Mouse (Mus musculus): ENCODE results near the gene Vmp1.

Vmp1 gene

DNA sequence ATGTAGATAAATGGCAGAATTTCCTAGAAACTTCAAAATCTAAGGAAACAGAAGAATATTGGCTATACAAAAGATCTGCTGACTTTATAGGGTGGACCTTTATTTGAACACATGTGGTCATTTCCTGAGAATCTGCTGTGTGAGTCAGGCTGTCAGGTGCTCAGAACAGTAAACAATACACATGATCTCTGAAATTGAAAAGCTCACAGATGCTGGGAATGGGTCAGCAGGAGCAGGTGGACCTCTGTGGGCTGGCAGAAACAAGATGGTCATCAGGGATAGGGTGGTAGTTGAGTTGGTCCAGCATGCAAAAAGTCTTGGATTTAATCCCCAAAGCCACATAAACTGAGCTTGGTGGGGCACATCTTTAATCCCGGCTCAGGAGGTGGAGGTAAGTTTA lies 85.1 kb downstream of the Vmp1 start:
- DNase-seq, result no peak

DNA sequence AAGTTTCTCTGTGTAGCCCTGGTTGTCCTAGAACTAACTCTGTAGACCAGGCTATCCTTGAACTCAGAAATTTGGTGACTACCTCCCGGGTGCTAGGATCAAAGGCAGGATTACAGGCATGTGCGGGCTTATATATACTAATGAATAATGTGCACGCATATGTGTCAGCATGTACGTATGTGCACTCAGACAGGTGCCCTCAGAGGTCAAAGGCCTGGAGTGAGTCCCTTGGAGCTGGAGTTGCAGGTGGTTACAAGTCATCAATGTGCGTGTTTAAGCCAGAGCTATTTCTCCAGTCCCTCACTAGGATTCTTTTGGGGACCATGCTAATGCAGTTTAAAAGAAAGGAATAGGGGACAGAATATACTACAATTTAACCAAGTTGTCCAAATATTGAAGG lies 85.5 kb downstream of the Vmp1 start:
- no peak for DNase-seq

DNA sequence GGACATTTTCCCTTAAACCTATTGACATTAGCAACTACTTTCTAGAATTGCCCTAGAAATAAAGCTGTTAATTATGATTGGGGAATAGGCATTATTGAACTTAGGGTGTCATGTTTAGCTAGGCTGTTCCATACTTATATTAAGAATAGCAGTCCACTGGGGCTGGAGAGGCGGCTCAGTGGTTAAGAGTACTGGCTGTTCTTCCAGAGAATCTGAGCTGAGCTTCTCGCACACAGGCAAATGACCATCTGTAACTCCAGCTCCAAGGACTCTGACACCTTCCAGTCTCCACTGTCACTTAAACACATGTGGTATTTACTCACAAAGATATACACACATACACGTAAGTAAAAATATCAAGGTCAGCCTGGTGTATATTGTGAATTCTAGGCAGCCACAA lies 86.7 kb downstream of the Vmp1 start:
- DNase-seq, result no peak

DNA sequence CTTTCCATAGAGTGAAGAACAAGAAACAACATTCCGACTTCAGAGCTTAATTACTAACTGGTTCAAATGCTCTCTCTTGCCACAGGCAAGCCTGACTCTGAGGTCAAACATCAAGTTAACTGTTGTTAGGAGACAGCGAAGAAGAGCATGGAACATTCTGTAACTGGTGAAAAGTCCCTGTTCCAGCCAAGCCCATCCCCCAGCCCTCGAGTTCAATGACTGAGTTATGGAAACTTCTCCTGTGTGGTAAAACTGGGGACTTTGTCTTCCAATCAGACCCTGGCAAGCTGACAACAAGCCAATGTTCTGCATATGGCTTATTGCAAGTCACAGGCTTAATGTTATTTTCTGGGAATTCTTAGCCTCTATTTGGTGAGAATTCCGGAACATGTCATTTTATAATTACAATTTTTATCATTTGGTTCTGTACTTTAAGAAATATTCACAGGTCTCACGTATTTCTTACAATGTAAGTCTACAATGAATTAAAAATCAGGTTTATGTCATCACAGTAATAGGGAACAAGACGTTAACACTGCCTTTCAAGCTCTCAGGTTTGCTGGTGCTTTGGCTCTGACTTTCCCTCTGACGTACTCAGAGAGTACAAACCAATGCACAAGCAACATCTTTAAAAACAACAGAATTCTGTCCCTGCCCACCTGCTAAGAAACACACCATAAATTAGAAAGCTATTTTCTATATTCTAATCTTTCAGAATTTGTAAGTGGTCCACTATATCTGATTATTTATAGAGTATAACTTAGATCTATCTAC lies 87.3 kb downstream of the Vmp1 start:
- DNase-seq, result no peak

GRCm38 (mm10) chr11:86595366-86595765 lies 88.3 kb downstream of the Vmp1 start:
- no peak for DNase-seq

- no peak for DNase-seq
Measured at GRCm38 (mm10) chr11:86594188-86594876, 89.3 kb downstream of the Vmp1 start.

DNA sequence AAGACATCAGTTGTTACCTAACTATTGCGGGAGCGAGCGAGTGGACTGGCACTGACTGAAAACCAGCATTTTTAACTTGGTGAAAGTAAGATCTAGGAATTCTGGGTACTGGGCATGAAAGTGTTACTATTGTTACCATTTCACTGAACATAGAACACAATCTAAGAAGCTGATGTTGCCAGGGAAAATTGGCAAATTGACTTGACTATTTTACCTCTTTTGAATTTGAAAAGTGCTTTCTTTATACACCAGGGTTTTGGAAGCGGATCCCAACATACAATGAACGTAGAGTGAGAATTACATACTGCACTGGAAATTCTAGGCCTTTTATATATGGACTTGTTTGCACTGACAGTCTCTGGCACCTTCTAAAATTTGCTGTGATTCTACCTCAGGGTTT lies 90.2 kb downstream of the Vmp1 start:
- no peak for DNase-seq

DNA sequence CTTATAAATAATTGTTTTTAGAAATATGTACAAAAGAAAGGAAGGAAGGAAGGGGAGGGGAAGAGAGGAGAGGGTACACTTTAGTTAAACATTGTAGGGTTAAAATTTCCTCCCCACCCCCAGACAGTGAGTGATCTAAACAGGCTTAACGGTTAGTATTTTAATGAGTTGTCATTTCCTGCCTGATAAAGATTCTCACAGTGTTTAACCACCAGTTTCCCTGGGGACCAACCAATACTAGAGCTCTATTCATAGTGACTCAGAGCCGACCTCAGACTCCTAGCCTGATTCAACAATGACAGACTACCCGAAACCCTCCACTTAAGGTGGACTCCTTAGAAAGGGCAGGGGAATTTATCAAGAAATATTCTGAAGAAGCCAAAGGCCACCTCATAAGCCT lies 90.6 kb downstream of the Vmp1 start:
- no peak for DNase-seq

- DNase-seq, result no peak
Measured at GRCm38 (mm10) chr11:86591931-86592616, 91.6 kb downstream of the Vmp1 start.

- no peak for DNase-seq
Measured at GRCm38 (mm10) chr11:86591301-86591845, 92.3 kb downstream of the Vmp1 start.

DNA sequence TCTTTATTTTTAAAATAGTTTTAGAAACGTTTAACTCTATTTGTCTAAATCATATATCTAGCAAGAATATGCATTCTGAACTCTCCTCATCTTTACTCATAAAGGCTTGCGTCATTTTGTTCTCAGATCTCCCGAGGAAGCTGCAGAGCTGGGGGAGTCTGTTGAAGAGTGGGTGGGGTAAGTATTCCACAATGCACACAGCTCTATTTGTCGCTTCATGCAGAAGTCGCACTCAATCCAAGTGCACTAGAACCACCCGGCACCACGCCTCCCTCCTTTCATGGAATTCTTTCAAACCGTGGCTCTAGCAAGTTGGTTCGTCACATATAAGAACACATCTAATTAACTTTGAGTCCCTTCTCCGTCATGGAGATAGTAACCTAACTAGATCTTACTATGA lies 93.1 kb downstream of the Vmp1 start:
- no peak for DNase-seq

DNA sequence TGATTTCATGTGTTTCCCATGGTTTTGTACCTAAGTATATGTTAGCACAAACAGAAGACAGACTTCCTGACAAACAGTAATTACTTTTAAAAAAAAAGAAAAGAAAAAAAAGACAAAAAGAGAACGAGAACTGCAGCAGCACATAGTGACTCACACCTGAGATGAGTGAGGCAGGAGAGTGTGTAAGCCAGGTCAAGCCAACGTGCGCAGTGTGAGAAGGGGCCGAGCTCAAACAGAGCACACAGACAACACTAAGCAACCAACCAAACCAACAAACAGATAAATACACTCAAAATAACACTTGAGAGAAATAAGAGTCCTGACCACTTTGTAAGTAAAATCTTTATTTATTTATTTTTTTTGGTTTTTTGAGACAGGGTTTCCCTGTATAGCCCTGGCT lies 93.6 kb downstream of the Vmp1 start:
- no peak for DNase-seq

GRCm38 (mm10) chr11:86588583-86589298 lies 94.9 kb downstream of the Vmp1 start:
- DNase-seq, result no peak

GRCm38 (mm10) chr11:86587830-86588229 lies 95.8 kb downstream of the Vmp1 start:
- no peak for DNase-seq

DNA sequence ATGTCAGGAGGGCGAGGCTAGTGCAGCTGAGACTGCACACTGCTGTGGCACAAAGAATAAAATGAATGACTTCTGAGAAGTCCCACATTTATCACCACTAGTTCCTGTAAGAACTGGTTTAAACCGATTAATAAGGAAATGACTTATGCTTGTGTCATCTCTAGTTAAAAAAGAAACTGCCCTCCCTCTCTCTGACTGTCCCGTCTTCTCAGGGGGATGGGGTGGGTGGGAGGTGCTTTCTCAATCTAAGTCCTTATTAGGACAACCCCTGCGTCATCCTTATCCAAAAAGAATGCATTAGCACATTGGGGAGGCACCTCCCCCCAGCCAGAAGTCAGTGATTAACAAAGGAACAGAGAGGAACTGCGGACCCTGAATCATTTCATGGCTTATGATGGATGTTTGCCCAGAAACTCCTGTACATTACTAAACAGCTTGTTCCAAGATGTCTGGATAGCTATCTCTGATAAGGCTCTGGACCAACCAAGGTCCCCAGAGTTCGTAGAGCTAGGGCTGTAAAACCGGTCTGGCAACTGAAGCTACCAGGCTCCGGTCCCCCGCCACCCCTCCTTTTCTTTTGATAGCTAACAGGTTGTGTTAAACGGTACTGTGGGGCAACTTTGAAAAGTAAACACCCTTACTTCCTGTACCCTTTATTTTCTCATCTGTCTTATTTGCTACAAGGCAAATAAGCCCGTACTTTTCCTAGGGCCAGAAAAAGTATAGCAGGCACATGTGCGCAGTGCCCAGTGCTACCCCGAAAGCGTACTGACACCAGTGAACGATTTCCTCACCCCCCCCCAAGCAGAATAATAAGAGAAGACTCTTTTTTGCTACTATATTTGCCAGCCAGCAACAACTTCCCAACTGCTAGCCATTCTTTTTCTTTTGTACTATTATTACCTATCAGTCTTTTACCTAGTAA lies 96.5 kb downstream of the Vmp1 start:
- no peak for DNase-seq

- no peak for DNase-seq
Measured at GRCm38 (mm10) chr11:86586177-86586867, 97.3 kb downstream of the Vmp1 start.

GRCm38 (mm10) chr11:86585598-86585984 lies 98.0 kb downstream of the Vmp1 start:
- no peak for DNase-seq

DNA sequence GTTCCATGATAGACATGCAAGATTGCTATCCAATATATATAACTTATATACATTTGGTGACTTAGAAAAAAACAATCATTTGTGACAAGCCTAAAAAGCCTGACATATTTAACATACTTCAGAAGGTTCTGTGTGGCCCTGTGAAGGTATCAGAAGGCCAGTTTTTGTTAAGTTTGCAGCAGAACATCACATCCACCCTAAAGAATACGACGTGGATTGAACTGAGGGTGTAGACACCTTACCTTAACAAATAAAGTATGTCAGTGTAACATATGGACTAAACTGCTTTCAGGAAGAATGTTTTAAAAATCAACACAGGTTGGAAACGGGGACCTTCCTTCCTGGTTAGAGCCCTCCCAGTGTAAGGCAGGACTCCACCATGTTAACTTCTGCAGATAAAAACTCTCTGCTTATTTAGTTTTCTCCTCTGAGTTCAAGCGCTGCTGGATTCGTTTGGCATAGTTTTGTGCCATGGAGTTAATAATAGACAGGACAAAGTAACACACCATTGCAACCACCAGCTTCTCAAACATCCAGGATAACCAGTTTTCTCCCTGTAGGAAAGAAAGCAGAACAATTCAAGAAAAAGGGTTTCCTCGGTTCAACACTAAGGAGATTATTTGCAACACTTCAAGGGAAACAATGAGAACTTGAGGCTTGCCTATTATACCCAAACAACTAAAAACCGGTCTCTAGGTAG lies 98.6 kb downstream of the Vmp1 start:
- DNase-seq, result no peak

- no peak for DNase-seq
Measured at GRCm38 (mm10) chr11:86583990-86584897, 99.4 kb downstream of the Vmp1 start.

Measured in right cerebral cortex, postnatal 4 days (tissue).